Mouse (Mus musculus) intestine, postnatal 0 days (tissue): Measurements from ENCODE around the gene Neu2. TPM values are rescaled to one million over a fixed set of nuclear protein-coding genes. Genes with fewer than 3 reads are reported as not detected.
"Not testable (repeated sequence)": the region's sequence is repeated elsewhere in the genome, so short reads cannot be mapped to it uniquely, and the experiment has no call there.

Source experiments
- ATAC-seq: fragments of 200-750 bp; cut with Nextera tagmentation; 2 replicates; pipeline ENCODE4 v1.8.0; 2017; ENCODE audit warnings: mild to moderate bottlenecking, moderate TSS enrichment, moderate library complexity
- H3K27ac ChIP-seq: fragments of 300-500 bp; sonication (generic); 2 replicates; pipeline ENCODE4 v1.5.1; 2014; ENCODE audit warnings: mild to moderate bottlenecking, low read depth, low read length, moderate library complexity
- H3K27me3 ChIP-seq: fragments of 300-500 bp; sonication (generic); replicated peaks from 2 replicates; pipeline ENCODE4 v1.6.1; 2014; ENCODE audit warnings: low read length, mixed read lengths; ENCODE audit not compliant: control insufficient read depth, insufficient read depth
- H3K36me3 ChIP-seq: fragments of 300-500 bp; sonication (generic); 2 replicates; pipeline ENCODE4 v1.6.1; 2014; ENCODE audit warnings: mild to moderate bottlenecking, moderate library complexity; ENCODE audit not compliant: control insufficient read depth, insufficient read depth
- H3K4me1 ChIP-seq: fragments of 300-500 bp; sonication (generic); replicated peaks from 2 replicates; pipeline ENCODE4 v1.6.1; 2014; ENCODE audit warnings: antibody characterized with exemption, low read length, mixed read lengths; ENCODE audit not compliant: control insufficient read depth, insufficient read depth
- H3K4me2 ChIP-seq: fragments of 300-500 bp; sonication (generic); replicated peaks from 2 replicates; pipeline ENCODE4 v1.6.1; 2014; ENCODE audit warnings: low read depth, mild to moderate bottlenecking, moderate library complexity
- H3K4me3 ChIP-seq: fragments of 300-500 bp; sonication (generic); 2 replicates; pipeline ENCODE4 v1.5.1; 2014; ENCODE audit warnings: low read depth, low read length
- H3K9ac ChIP-seq: fragments of 300-500 bp; sonication (generic); 2 replicates; pipeline ENCODE4 v1.6.1; 2014; ENCODE audit warnings: mild to moderate bottlenecking, low read depth, low read length
- H3K9me3 ChIP-seq: fragments of 300-500 bp; sonication (generic); 2 replicates; pipeline ENCODE4 v1.6.1; 2016; ENCODE audit warnings: mixed run types; ENCODE audit not compliant: control insufficient read depth
- CTCF ChIP-seq: sonication (generic); IDR thresholded peaks from 2 replicates; pipeline ENCODE4 v1.5.1; 2016; ENCODE audit warnings: low read depth, mild to moderate bottlenecking, control low read depth, antibody characterized with exemption, moderate library complexity
- WGBS: fragments of 180-500 bp; shearing (Covaris S2); extraction: QIAGEN DNeasy Blood & Tissue Kit; methylation state at CpG from one replicate; pipeline ENCODE4 v1.1.7; 2014; 5-methylcytosine and 5-hydroxymethylcytosine counted together
- polyA plus RNA-seq: library from polyadenylated mRNA; unstranded; fragments of >200 nt; fragmentation: Nextera tagmentation; extraction: Ambion mirVana; gene quantifications from 2 replicates; pipeline ENCODE4 v1.2.1, GENCODE M21; 2015

Neu2 gene
- 2.5 and 3.3 TPM in 2 replicates for polyA plus RNA-seq

GRCm38 (mm10) chr1:87509561-87510165, at the start of gene Neu2:
Gene Neu2 (plus strand): TSS chr1:87509889.
- Histone ChIP-seq H3K4me1 (no peaks in the 10 kb centered on the region), H3K4me2 (peak within 1 kb of the TSS; percentile 99), H3K9ac (peak within 1 kb of the TSS; percentile 22; the same call in 1 of the 2 replicates), H3K27me3 (0 out of 2 replicates have a peak, but pooled peaks cover 5% of the 10 kb centered on the region), H3K9me3 (no peaks in the 10 kb centered on the region), H3K27ac (no peak within 1 kb of the TSS), H3K36me3 (no peaks in the 10 kb centered on the region), H3K4me3 (peak within 1 kb of the TSS; percentile 58)
- 4% methylated on average over 56 of the region's 56 CpGs for WGBS
- ATAC-seq = peak; percentile 42
- TF ChIP-seq CTCF = no peak

DNA sequence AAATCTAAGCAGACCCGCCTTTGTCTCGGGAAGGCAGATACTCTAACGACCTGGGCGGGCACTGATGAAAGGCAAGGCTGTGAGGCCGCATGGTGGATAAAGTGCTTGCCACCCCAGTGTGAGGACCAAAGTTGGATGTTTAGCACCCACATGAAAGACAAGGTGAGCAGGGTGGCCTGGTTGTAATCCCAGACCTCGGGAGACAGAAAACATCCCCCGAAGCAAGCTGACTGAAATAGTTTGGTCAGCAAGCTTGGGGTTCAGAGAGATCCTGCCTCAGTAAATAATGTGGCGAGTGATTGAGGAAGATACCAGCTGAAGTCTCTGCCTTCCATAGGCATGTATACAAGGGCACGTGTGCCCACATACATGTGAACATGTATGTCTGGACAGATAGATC, 42.2 kb upstream of the Neu2 start:
- H3K4me3 ChIP-seq = no peak overlapping the region
- H3K27me3 ChIP-seq = no peaks in the 10 kb centered on the region
- H3K27ac ChIP-seq = no peak overlapping the region
- no peaks in the 10 kb centered on the region for H3K9me3 ChIP-seq
- H3K36me3 ChIP-seq = no peaks in the 10 kb centered on the region
- 56% methylated on average over 9 of the region's 9 CpGs for WGBS
- no peak for TF ChIP-seq CTCF
- H3K4me2 ChIP-seq = no peak overlapping the region; the same call in 1 of the 2 replicates
- H3K9ac ChIP-seq = no peak overlapping the region
- no peak for ATAC-seq
- H3K4me1 ChIP-seq = no peaks in the 10 kb centered on the region

GRCm38 (mm10) chr1:87468321-87468720, 41.4 kb upstream of the Neu2 start:
- no peak for ATAC-seq
- Histone ChIP-seq H3K4me2 (no peak overlapping the region), H3K9me3 (no peaks in the 10 kb centered on the region), H3K27ac (no peak overlapping the region), H3K4me1 (no peaks in the 10 kb centered on the region), H3K27me3 (no peaks in the 10 kb centered on the region), H3K9ac (no peak overlapping the region), H3K36me3 (no peaks in the 10 kb centered on the region), H3K4me3 (no peak overlapping the region)
- TF ChIP-seq CTCF = peak; percentile 48
- WGBS = 75% methylated on average over 6 of the region's 6 CpGs

DNA sequence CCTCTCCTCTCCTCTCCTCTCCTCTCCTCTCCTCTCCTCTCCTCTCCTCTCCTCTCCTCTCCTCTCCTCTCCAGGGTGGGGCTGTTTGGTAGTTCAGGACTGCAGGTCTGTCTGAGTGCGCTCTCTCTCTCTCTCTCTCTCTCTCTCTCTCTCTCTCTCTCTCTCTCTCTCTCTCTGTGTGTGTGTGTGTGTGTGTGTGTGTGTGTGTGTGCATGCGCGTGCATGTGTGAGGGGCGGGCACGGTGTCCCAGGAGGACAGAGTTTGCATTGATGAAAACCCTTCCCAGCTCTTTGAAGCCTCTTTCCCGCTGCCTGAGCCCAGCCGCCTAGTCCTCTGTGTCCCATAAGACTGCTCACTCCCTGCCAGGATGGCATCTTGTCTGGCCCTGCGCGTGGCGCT, 39.7 kb upstream of the Neu2 start, which contains the start of gene Snorc:
Gene Snorc, plus strand, starts transcription at position 301 of the 400 bp plus-strand sequence.
- H3K27ac ChIP-seq, H3K4me1 ChIP-seq, H3K4me2 ChIP-seq, ATAC-seq, H3K27me3 ChIP-seq, H3K9me3 ChIP-seq, H3K4me3 ChIP-seq, H3K9ac ChIP-seq, H3K36me3 ChIP-seq: not testable (repeated sequence)
- WGBS = 49% methylated on average over 10 of the region's 10 CpGs

DNA sequence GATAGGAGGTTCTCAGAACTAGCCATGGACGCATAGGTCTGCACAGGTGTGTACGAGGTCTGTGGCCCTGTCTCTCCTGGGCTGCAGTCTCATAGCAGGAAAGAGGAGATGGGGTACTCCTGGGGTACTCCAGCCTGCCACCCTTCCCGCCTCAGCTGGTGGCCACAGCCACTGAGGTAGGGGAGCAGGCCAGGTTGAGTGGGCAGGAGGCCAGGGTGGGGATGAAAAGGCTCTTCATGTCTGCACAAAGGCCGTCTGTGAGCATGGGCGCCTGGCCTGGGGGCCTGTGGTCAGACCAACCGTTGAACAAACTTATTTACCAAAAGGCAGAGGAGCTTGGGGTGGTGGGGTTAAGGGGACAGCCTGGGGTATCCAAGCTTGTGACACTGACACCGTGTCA, 37.8 kb upstream of the Neu2 start:
- 0 out of 2 replicates have a peak, but pooled peaks have one; percentile 4 for ATAC-seq
- H3K9me3 ChIP-seq = no peaks in the 10 kb centered on the region
- WGBS = 73% methylated on average over 7 of the region's 7 CpGs

DNA sequence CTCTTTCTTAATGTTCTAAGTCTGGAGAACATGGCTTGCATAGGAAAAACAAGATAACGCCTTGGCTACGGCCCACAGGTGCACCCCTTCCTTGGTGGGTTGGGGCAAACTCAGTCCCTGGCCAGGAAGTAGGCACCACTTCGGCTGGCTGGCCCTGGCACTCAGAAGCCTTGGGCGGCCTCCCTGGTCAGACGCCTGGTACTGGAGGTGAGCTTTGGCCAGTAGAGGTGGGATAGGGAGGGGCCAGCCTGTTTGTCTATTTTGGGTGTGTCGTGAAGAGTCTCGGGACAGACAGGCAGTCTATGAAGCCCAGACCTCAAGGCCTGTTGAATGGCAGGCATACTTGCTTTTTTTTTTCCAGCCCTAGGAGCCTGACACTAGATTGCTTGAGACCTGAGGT, 37.1 kb upstream of the Neu2 start:
- no peak overlapping the region for H3K4me2 ChIP-seq
- H3K36me3 ChIP-seq = no peaks in the 10 kb centered on the region; the same call in 1 of the 2 replicates
- ATAC-seq = no peak
- H3K9ac ChIP-seq = no peak overlapping the region
- no peaks in the 10 kb centered on the region for H3K27me3 ChIP-seq
- no peaks in the 10 kb centered on the region for H3K9me3 ChIP-seq
- TF ChIP-seq CTCF = no peak
- H3K27ac ChIP-seq = no peak overlapping the region
- WGBS = 52% methylated on average over 7 of the region's 7 CpGs
- no peak overlapping the region for H3K4me3 ChIP-seq
- no peaks in the 10 kb centered on the region for H3K4me1 ChIP-seq

More for the DNA sequence above, 37.8 kb upstream of the Neu2 start:
- no peaks in the 10 kb centered on the region for H3K36me3 ChIP-seq
- H3K4me1 ChIP-seq = no peaks in the 10 kb centered on the region
- no peak overlapping the region for H3K9ac ChIP-seq
- H3K4me2 ChIP-seq = no peak overlapping the region
- H3K4me3 ChIP-seq = no peak overlapping the region
- no peaks in the 10 kb centered on the region for H3K27me3 ChIP-seq
- TF ChIP-seq CTCF = no peak
- H3K27ac ChIP-seq = no peak overlapping the region
